Mouse (Mus musculus): ENCODE results near the gene Il2.

DNA sequence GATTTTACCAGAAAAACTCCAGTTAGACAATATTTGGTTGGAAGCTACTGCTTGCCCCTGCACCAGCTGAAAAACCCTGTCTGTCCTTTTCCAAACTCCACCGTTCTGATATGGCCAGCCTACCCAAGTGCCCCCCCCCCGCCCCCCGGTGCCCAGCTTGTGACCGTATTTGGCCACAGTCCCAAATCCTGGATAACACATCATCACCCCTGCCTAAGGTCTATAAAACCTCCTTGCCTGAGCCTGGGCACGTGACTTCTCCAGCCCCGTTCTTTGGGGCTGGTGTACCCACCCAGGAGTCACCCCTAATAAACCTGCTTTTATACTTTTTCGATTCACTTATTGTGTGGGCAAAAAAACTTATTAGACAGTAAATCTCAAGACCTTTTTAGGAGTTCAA lies 21.1 kb upstream of the Il2 start:
- TF ChIP-seq CTCF (IDR thresholded peaks at IDR 0.05) (no peak), POLR2A (IDR thresholded peaks at IDR 0.05; ENCODE audit: insufficient read depth, low read depth, low read length) (no peak), EP300 (IDR thresholded peaks at IDR 0.05; ENCODE audit: insufficient read depth, low read depth, low read length) (no peak)

Measured in heart, adult 2 months (tissue).